In the genomic region with DNA sequence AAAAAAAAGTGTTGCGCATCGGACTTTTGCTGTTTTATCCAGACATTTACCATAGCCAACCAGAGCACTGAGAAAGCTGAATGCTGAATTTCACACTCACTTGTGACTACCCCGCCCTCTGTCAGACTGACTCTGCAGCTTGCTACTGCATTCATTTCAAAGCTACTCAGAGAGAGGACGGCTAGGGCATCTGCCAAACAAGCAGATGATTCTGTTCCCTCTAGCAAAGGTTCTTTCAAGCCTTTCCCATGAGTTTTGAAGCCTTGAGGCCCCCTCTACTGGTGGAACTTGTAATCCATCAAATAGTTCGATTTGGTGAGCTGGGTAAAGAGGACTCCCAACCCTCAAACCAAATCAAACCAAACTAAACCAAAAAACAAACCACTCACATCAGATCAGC, we compare ENCODE assay signal across 8 mouse cellular contexts. TPM values are rescaled to one million over a fixed set of nuclear protein-coding genes. Genes with fewer than 3 reads are reported as not detected.
DNase-seq lines count a peak whose midpoint lies in the region; ATAC-seq and TF ChIP-seq lines count a peak whose summit lies in the region.

No protein-coding gene starts in this region.

- no peak overlapping the region for H3K27ac ChIP-seq in bone marrow macrophage, adult 2 months (ENCODE audit: insufficient read depth, low read depth, low read length)
- H3K27ac ChIP-seq in heart, embryonic 15.5 days: peak overlapping the region; percentile 66
- no peak overlapping the region for H3K27ac ChIP-seq in liver, embryonic 11.5 days (ENCODE audit: low read depth, low read length)

- H3K4me3 ChIP-seq in bone marrow macrophage, adult 2 months (ENCODE audit: insufficient read depth, low read length): peak overlapping the region; percentile 44
- peak overlapping the region; percentile 35 for H3K4me3 ChIP-seq in heart, embryonic 15.5 days
- peak overlapping the region; percentile 21 for H3K4me3 ChIP-seq in liver, embryonic 11.5 days (ENCODE audit: low read depth, low read length)

- no peaks in the 10 kb centered on the region for H3K36me3 ChIP-seq in heart, embryonic 15.5 days
- H3K36me3 ChIP-seq in liver, embryonic 11.5 days (ENCODE audit: control insufficient read depth, insufficient read depth, low read length): no peaks in the 10 kb centered on the region

- no peaks in the 10 kb centered on the region for H3K27me3 ChIP-seq in heart, embryonic 15.5 days
- 0 out of 2 replicates have a peak, but pooled peaks cover 2% of the 10 kb centered on the region for H3K27me3 ChIP-seq in liver, embryonic 11.5 days (replicated peaks; ENCODE audit: control insufficient read depth, insufficient read depth, low read length)

- peak overlapping the region; percentile 65 for H3K4me2 ChIP-seq in heart, embryonic 15.5 days
- H3K4me2 ChIP-seq in liver, embryonic 11.5 days: peak overlapping the region; percentile 75

- no peak for TF ChIP-seq POLR2A in bone marrow macrophage, adult 2 months (IDR thresholded peaks at IDR 0.05; ENCODE audit: borderline replicate concordance, low read depth, low read length)

- 11% methylated on average over 5 of the region's 5 CpGs for WGBS in heart, embryonic 15.5 days
- WGBS in liver, embryonic 11.5 days: 15% methylated on average over 5 of the region's 5 CpGs

- H3K9ac ChIP-seq in heart, embryonic 15.5 days: peak overlapping the region; percentile 30; the same call in 1 of the 2 replicates
- no peak overlapping the region for H3K9ac ChIP-seq in liver, embryonic 11.5 days (ENCODE audit: low read depth, low read length)

- peaks cover 10% of the 10 kb centered on the region for H3K4me1 ChIP-seq in bone marrow macrophage, adult 2 months (ENCODE audit: control insufficient read depth, insufficient read depth, low read length)
- H3K4me1 ChIP-seq in heart, embryonic 15.5 days (replicated peaks): peaks cover 23% of the 10 kb centered on the region
- peaks cover 8% of the 10 kb centered on the region for H3K4me1 ChIP-seq in liver, embryonic 11.5 days (replicated peaks; ENCODE audit: control insufficient read depth, insufficient read depth, low read length)

- TF ChIP-seq CTCF in bone marrow macrophage, adult 2 months (IDR thresholded peaks at IDR 0.05; ENCODE audit: low read depth, low read length): no peak

- no peaks in the 10 kb centered on the region for H3K9me3 ChIP-seq in heart, embryonic 15.5 days (replicated peaks)
- H3K9me3 ChIP-seq in liver, embryonic 11.5 days (ENCODE audit: control insufficient read depth, low read length): no peaks in the 10 kb centered on the region

- DNase-seq in fibroblast of lung, adult 2 months (ENCODE audit: low read depth): peak; percentile 77
- DNase-seq in kidney, postnatal 10 days: peak; percentile 68
- no peak for DNase-seq in liver, embryonic 11.5 days (ENCODE audit: low spot score)
- DNase-seq in testis, postnatal 10 days (ENCODE audit: low spot score): peak; percentile 54

- ATAC-seq in CD4-positive, CD25-positive, alpha-beta regulatory T cell, adult 4 months: peak; percentile 92
- peak; percentile 40; the same call in 1 of the 2 replicates for ATAC-seq in heart, embryonic 15.5 days (replicated peaks; ENCODE audit: insufficient number of reproducible peaks, insufficient read depth, low FRiP score, low read depth)
- ATAC-seq in liver, embryonic 11.5 days (replicated peaks; ENCODE audit: low FRiP score): no peak
- ATAC-seq in monocyte, adult 5-6 weeks (replicated peaks; ENCODE audit: insufficient number of reproducible peaks, low FRiP score, low TSS enrichment, poor library complexity, severe bottlenecking): 0 out of 2 replicates have a peak, but pooled peaks have one; percentile 32

RNA-seq across cellular contexts. Expression of a gene that starts 13.0 kb away (rescaled TPM):
- not detected for polyA plus RNA-seq in CD4-positive, CD25-positive, alpha-beta regulatory T cell, adult 4 months (2017; shearing (Covaris generic))
- polyA plus RNA-seq in bone marrow macrophage, adult 2 months (2012; ENCODE audit: insufficient read depth, insufficient read length, missing spikeins): not detected in 2 replicates
- polyA plus RNA-seq in heart, embryonic 15.5 days (2015; fragmentation: Nextera tagmentation; extraction: Ambion mirVana): 0.76 and 0.78 TPM in 2 replicates
- 0.34 and 0.36 TPM in 2 replicates for polyA plus RNA-seq in liver, embryonic 11.5 days (2014; fragmentation: Nextera tagmentation; extraction: Ambion mirVana)
- 0.29 to 0.64 TPM in 2 of 3 replicates, not detected in the other for total RNA-seq in monocyte, adult 5-6 weeks (2017)

RNA-seq across cellular contexts. Expression of a gene that starts 16.8 kb away (rescaled TPM):
- polyA plus RNA-seq in CD4-positive, CD25-positive, alpha-beta regulatory T cell, adult 4 months (2017; shearing (Covaris generic)): 1 to 10 TPM in 1 of 2 experiments, under 1 TPM in 1; 0.90 to 1.7 TPM
- polyA plus RNA-seq in bone marrow macrophage, adult 2 months (2012; ENCODE audit: insufficient read depth, insufficient read length, missing spikeins): 1.6 and 1.9 TPM in 2 replicates
- polyA plus RNA-seq in heart, embryonic 15.5 days (2015; fragmentation: Nextera tagmentation; extraction: Ambion mirVana): 4.8 and 5.9 TPM in 2 replicates
- 4.8 and 5.4 TPM in 2 replicates for polyA plus RNA-seq in liver, embryonic 11.5 days (2014; fragmentation: Nextera tagmentation; extraction: Ambion mirVana)
- 0.19 to 2.2 TPM (median 1.6 TPM) in 3 replicates for total RNA-seq in monocyte, adult 5-6 weeks (2017)

RNA-seq across cellular contexts. Expression of a gene that starts 26.6 kb away (rescaled TPM):
- polyA plus RNA-seq in CD4-positive, CD25-positive, alpha-beta regulatory T cell, adult 4 months (2017; shearing (Covaris generic)): 1 to 10 TPM; 2.2 to 2.5 TPM
- 5.5 and 7.1 TPM in 2 replicates for polyA plus RNA-seq in bone marrow macrophage, adult 2 months (2012; ENCODE audit: insufficient read depth, insufficient read length, missing spikeins)
- polyA plus RNA-seq in heart, embryonic 15.5 days (2015; fragmentation: Nextera tagmentation; extraction: Ambion mirVana): 11.7 and 12.7 TPM in 2 replicates
- polyA plus RNA-seq in liver, embryonic 11.5 days (2014; fragmentation: Nextera tagmentation; extraction: Ambion mirVana): 2.1 and 3.2 TPM in 2 replicates
- total RNA-seq in monocyte, adult 5-6 weeks (2017): 1.3 to 3.2 TPM (median 2.4 TPM) in 3 replicates
